Mouse (Mus musculus): ENCODE data around the gene Naa11.

- TF ChIP-seq CTCF (IDR thresholded peaks at IDR 0.05; ENCODE audit: control insufficient read depth, insufficient read depth, low read length): no peak
- TF ChIP-seq POLR2A (IDR thresholded peaks at IDR 0.05; ENCODE audit: borderline replicate concordance, control insufficient read depth, low read depth, low read length): no peak
Measured at GRCm38 (mm10) chr5:97356135-97356534, 36.0 kb downstream of the Naa11 start.

Data from bone marrow, adult 2 months (tissue).